Mouse (Mus musculus) heart, embryonic 11.5 days (tissue): ENCODE measurements around the gene Inpp5b. TPM values are rescaled to one million over a fixed set of nuclear protein-coding genes. Genes with fewer than 3 reads are reported as not detected.
"Not testable (repeated sequence)": the region's sequence is repeated elsewhere in the genome, so short reads cannot be mapped to it uniquely, and the experiment has no call there.

Experiments used
- ATAC-seq: fragments of 200-750 bp; cut with Nextera tagmentation; replicated peaks from 2 replicates; pipeline ENCODE4 v1.8.0; 2017; ENCODE audit warnings: moderate library complexity; ENCODE audit not compliant: insufficient number of reproducible peaks, low FRiP score, low TSS enrichment
- H3K27ac ChIP-seq: fragments of 300-500 bp; sonication (generic); 2 replicates; pipeline ENCODE4 v1.5.1; 2014; ENCODE audit warnings: mild to moderate bottlenecking, low read depth, low read length
- H3K27me3 ChIP-seq: fragments of 300-500 bp; sonication (generic); 2 replicates; pipeline ENCODE4 v1.6.1; 2014; ENCODE audit warnings: mild to moderate bottlenecking, low read length, mixed read lengths; ENCODE audit not compliant: control insufficient read depth, insufficient read depth
- H3K36me3 ChIP-seq: fragments of 300-500 bp; sonication (generic); 2 replicates; pipeline ENCODE4 v1.6.1; 2014; ENCODE audit warnings: mild to moderate bottlenecking, low read length, moderate library complexity, mixed read lengths; ENCODE audit not compliant: control insufficient read depth, insufficient read depth
- H3K4me1 ChIP-seq: fragments of 300-500 bp; sonication (generic); 2 replicates; pipeline ENCODE4 v1.6.1; 2014; ENCODE audit warnings: low read length; ENCODE audit not compliant: control insufficient read depth, insufficient read depth
- H3K4me2 ChIP-seq: fragments of 300-500 bp; sonication (generic); 2 replicates; pipeline ENCODE4 v1.6.1; 2014; ENCODE audit warnings: mild to moderate bottlenecking, moderate library complexity
- H3K4me3 ChIP-seq: fragments of 300-500 bp; sonication (generic); 2 replicates; pipeline ENCODE4 v1.5.1; 2014; ENCODE audit warnings: low read depth, low read length
- H3K9ac ChIP-seq: fragments of 300-500 bp; sonication (generic); 2 replicates; pipeline ENCODE4 v1.6.1; 2014; ENCODE audit warnings: mild to moderate bottlenecking, low read depth, low read length, moderate library complexity
- H3K9me3 ChIP-seq: fragments of 300-500 bp; sonication (generic); replicated peaks from 2 replicates; pipeline ENCODE4 v1.6.1; 2016; ENCODE audit warnings: low read length; ENCODE audit not compliant: control insufficient read depth
- WGBS: fragments of 180-500 bp; shearing (Covaris S2); extraction: QIAGEN DNeasy Blood & Tissue Kit; methylation state at CpG from one replicate; pipeline ENCODE4 v1.1.7; 2014; ENCODE audit not compliant: insufficient replicate concordance; 5-methylcytosine and 5-hydroxymethylcytosine counted together
- polyA plus RNA-seq: library from polyadenylated mRNA; unstranded; fragments of >200 nt; fragmentation: Nextera tagmentation; extraction: Ambion mirVana; gene quantifications from 2 replicates; pipeline ENCODE4 v1.2.1, GENCODE M21; 2014

The Inpp5b gene
- polyA plus RNA-seq, 1 experiment from 2014 or later, result 18.5 TPM

- Histone ChIP-seq H3K4me1 (peaks cover 41% of the 10 kb centered on the region), H3K9me3 (no peaks in the 10 kb centered on the region)
- peak; percentile 4; the same call in 1 of the 2 replicates for ATAC-seq
Measured at GRCm38 (mm10) chr4:124701052-124701845, 40.4 kb upstream of the Inpp5b start.

GRCm38 (mm10) chr4:124701916-124702315 is 39.7 kb upstream of the Inpp5b start:
- peak overlapping the region; percentile 94 for H3K4me2 ChIP-seq
- H3K4me1 ChIP-seq, result peaks cover 41% of the 10 kb centered on the region
- H3K27ac ChIP-seq, result peak overlapping the region; percentile 41
- H3K4me3 ChIP-seq, result peak overlapping the region; percentile 90
- ATAC-seq, result no peak
- WGBS, result 42% methylated on average over 4 of the region's 5 CpGs
- 0 out of 2 replicates have a peak, but pooled peaks cover 4% of the 10 kb centered on the region for H3K36me3 ChIP-seq
- no peaks in the 10 kb centered on the region for H3K9me3 ChIP-seq
- no peaks in the 10 kb centered on the region for H3K27me3 ChIP-seq
- peak overlapping the region; percentile 86; the same call in 1 of the 2 replicates for H3K9ac ChIP-seq

More at GRCm38 (mm10) chr4:124701052-124701845, 40.4 kb upstream of the Inpp5b start:
- Histone ChIP-seq H3K9ac (peak overlapping the region; percentile 86), H3K27ac (peak overlapping the region; percentile 62), H3K4me2 (peak overlapping the region; percentile 94), H3K27me3 (no peaks in the 10 kb centered on the region), H3K4me3 (peak overlapping the region; percentile 90), H3K36me3 (0 out of 2 replicates have a peak, but pooled peaks cover 4% of the 10 kb centered on the region)
- 3% methylated on average over 22 of the region's 22 CpGs for WGBS

GRCm38 (mm10) chr4:124703406-124703805 is 38.2 kb upstream of the Inpp5b start:
- Histone ChIP-seq H3K27ac (peak overlapping the region; percentile 86), H3K4me3 (peak overlapping the region; percentile 16; the same call in 1 of the 2 replicates), H3K9me3 (no peaks in the 10 kb centered on the region), H3K4me1 (peaks cover 47% of the 10 kb centered on the region), H3K36me3 (peaks cover 4% of the 10 kb centered on the region; the same call in 1 of the 2 replicates), H3K9ac (peak overlapping the region; percentile 46; the same call in 1 of the 2 replicates), H3K27me3 (no peaks in the 10 kb centered on the region), H3K4me2 (peak overlapping the region; percentile 52)
- 6% methylated on average over 2 of the region's 2 CpGs for WGBS
- no peak for ATAC-seq

- no peaks in the 10 kb centered on the region for H3K27me3 ChIP-seq
- H3K4me3 ChIP-seq, result 0 out of 2 replicates have a peak overlapping the region, but pooled peaks have one; percentile 15
- H3K9ac ChIP-seq, result peak overlapping the region; percentile 63
- peak overlapping the region; percentile 86 for H3K27ac ChIP-seq
- H3K4me2 ChIP-seq, result peak overlapping the region; percentile 52
- H3K9me3 ChIP-seq, result no peaks in the 10 kb centered on the region
- peaks cover 50% of the 10 kb centered on the region for H3K4me1 ChIP-seq
- ATAC-seq, result no peak
- WGBS, result 8% methylated on average over 6 of the region's 6 CpGs
- peaks cover 4% of the 10 kb centered on the region; the same call in 1 of the 2 replicates for H3K36me3 ChIP-seq
Measured at GRCm38 (mm10) chr4:124703881-124704796, 37.5 kb upstream of the Inpp5b start.

GRCm38 (mm10) chr4:124704797-124705474 is 36.7 kb upstream of the Inpp5b start:
- no peak for ATAC-seq
- WGBS, result 15% methylated on average over 11 of the region's 11 CpGs
- Histone ChIP-seq H3K4me3 (0 out of 2 replicates have a peak overlapping the region, but pooled peaks have one; percentile 15), H3K4me1 (peaks cover 54% of the 10 kb centered on the region), H3K9ac (peak overlapping the region; percentile 63), H3K9me3 (no peaks in the 10 kb centered on the region), H3K27ac (peak overlapping the region; percentile 86), H3K36me3 (peaks cover 4% of the 10 kb centered on the region; the same call in 1 of the 2 replicates), H3K27me3 (no peaks in the 10 kb centered on the region), H3K4me2 (peak overlapping the region; percentile 52)

GRCm38 (mm10) chr4:124705661-124706269 is 35.9 kb upstream of the Inpp5b start:
- Histone ChIP-seq H3K4me3 (no peak overlapping the region), H3K9me3 (no peaks in the 10 kb centered on the region), H3K4me2 (peak overlapping the region; percentile 7; the same call in 1 of the 2 replicates), H3K9ac (no peak overlapping the region), H3K27ac (peak overlapping the region; percentile 86), H3K27me3 (no peaks in the 10 kb centered on the region), H3K4me1 (peaks cover 60% of the 10 kb centered on the region), H3K36me3 (peaks cover 4% of the 10 kb centered on the region; the same call in 1 of the 2 replicates)
- WGBS, result 84% methylated on average over 23 of the region's 23 CpGs
- ATAC-seq, result no peak

GRCm38 (mm10) chr4:124707381-124708199 is 34.1 kb upstream of the Inpp5b start:
- H3K9ac ChIP-seq, H3K9me3 ChIP-seq, ATAC-seq, H3K27me3 ChIP-seq, H3K36me3 ChIP-seq, H3K4me3 ChIP-seq, H3K4me2 ChIP-seq: not testable (repeated sequence)
- Histone ChIP-seq H3K27ac (peak overlapping the region; percentile 95; the same call in 1 of the 2 replicates), H3K4me1 (peaks cover 56% of the 10 kb centered on the region)
- 80% methylated on average over 25 of the region's 25 CpGs for WGBS
